Mouse (Mus musculus) limb, embryonic 15.5 days (tissue): ENCODE data around the gene Eif3k. TPM values are rescaled to one million over a fixed set of nuclear protein-coding genes. Genes with fewer than 3 reads are reported as not detected.

ENCODE experiments used
- ATAC-seq: fragments of 200-750 bp; cut with Nextera tagmentation; 2 replicates; pipeline ENCODE4 v1.8.0; 2017; ENCODE audit warnings: low read depth, moderate TSS enrichment; ENCODE audit not compliant: insufficient number of reproducible peaks, low FRiP score, low TSS enrichment
- H3K27ac ChIP-seq: fragments of 300-500 bp; sonication (generic); 2 replicates; pipeline ENCODE4 v1.5.1; 2015; ENCODE audit warnings: moderate library complexity, mild to moderate bottlenecking, inconsistent platforms
- H3K27me3 ChIP-seq: fragments of 300-500 bp; sonication (generic); 2 replicates; pipeline ENCODE4 v1.6.1; 2015; ENCODE audit warnings: inconsistent platforms
- H3K36me3 ChIP-seq: fragments of 300-500 bp; sonication (generic); 2 replicates; pipeline ENCODE4 v1.6.1; 2015; ENCODE audit warnings: inconsistent platforms
- H3K4me1 ChIP-seq: fragments of 300-500 bp; sonication (generic); 2 replicates; pipeline ENCODE4 v1.6.1; 2015; ENCODE audit warnings: inconsistent platforms
- H3K4me2 ChIP-seq: fragments of 300-500 bp; sonication (generic); 2 replicates; pipeline ENCODE4 v1.6.1; 2015; ENCODE audit warnings: mild to moderate bottlenecking, inconsistent platforms
- H3K4me3 ChIP-seq: fragments of 300-500 bp; sonication (generic); 2 replicates; pipeline ENCODE4 v1.5.1; 2015; ENCODE audit warnings: mild to moderate bottlenecking, inconsistent platforms
- H3K9ac ChIP-seq: fragments of 300-500 bp; sonication (generic); 2 replicates; pipeline ENCODE4 v1.6.1; 2015; ENCODE audit warnings: inconsistent platforms
- H3K9me3 ChIP-seq: fragments of 300-500 bp; sonication (generic); 2 replicates; pipeline ENCODE4 v1.6.1; 2016; ENCODE audit warnings: inconsistent platforms
- WGBS: fragments of 180-500 bp; shearing (Covaris S2); methylation state at CpG from one replicate; pipeline ENCODE4 v1.1.7; 2015; 5-methylcytosine and 5-hydroxymethylcytosine counted together
- polyA plus RNA-seq: library from polyadenylated mRNA; unstranded; fragments of >200 nt; fragmentation: Nextera tagmentation; extraction: Ambion mirVana; gene quantifications from 2 replicates; pipeline ENCODE4 v1.2.1, GENCODE M21; 2015

The Eif3k gene
- polyA plus RNA-seq, 1 experiment from 2014 or later = 387 TPM

DNA sequence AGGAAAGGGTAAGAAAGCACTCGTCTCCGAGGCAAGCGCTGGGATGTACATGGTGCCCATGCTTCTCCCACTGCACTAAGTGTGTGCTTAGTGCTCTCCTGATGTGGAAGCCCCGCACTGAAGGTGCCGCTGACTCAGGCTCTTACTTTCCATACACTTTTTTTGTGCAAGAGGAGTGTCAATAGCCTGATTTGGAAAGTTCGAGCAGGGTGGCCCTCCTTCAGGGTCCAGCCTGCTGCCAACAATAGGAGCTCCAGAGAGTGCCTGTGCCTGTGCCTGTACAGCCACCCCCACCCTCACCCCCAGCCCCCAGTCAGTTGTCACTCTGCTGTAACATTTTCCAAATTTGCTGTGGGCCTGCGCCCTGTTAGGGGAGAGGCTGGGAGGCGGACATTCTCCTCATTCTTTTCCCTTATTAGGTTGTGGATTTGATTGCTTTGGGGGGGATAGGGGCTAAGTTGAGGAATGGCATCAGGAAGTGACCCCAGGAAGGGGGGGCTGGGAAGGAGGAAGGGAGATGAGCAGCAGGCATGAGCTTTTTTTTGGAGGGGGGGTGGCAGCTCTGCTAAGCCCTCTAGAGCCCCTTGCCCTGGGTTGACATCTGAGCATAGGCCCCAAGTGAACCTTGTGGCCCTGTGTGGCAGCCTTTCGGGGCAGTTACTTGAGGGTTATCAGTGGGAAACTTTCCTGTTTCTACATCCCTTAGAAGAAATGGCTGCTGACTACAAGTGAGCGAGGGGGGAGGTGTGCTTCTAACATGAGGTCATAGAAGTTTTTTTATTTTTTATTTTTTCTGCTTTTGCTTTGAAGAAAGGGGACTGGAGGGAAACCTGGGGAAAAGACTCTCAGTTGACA, 36.0 kb downstream of the Eif3k start:
- Histone ChIP-seq H3K9me3 (no peaks in the 10 kb centered on the region), H3K4me1 (peaks cover 87% of the 10 kb centered on the region), H3K4me3 (no peak overlapping the region), H3K4me2 (peak overlapping the region; percentile 22), H3K36me3 (peaks cover 5% of the 10 kb centered on the region; the same call in 1 of the 2 replicates), H3K27ac (peak overlapping the region; percentile 93), H3K9ac (no peak overlapping the region), H3K27me3 (no peaks in the 10 kb centered on the region)
- ATAC-seq = peak; percentile 73
- WGBS = 12% methylated on average over 10 of the region's 10 CpGs

DNA sequence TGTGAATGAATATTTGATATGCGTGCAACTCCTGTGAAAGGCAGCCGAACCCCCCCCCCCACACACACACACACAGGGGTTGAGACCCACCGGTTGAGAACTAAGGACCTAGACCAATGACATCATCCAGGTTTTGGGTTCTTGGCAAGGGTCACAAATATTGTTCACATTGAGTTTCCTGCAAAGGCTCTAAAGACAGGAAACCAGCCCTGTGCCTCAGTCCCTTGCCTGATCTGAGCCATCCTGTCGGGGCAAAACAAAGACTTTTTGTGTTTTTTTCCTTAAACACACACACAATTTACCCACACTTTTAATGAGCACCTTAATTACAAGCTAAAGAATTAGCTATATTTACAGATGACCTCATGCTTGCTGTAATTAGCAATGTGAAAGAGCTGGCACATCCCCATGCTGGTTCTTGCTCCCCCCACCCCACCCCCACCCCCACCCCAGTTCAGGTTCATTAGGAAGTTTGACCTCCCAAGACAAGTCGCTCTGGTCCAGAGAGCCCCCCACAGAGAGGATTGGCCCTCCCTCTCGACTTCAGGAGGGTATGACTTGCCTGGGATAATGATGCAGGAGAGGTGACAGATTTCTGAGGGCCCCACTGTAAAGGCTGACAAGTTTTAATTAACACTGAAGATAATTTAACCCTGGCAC, 36.8 kb downstream of the Eif3k start:
- Histone ChIP-seq H3K36me3 (peaks cover 5% of the 10 kb centered on the region; the same call in 1 of the 2 replicates), H3K4me3 (no peak overlapping the region)
- ATAC-seq = no peak

DNA sequence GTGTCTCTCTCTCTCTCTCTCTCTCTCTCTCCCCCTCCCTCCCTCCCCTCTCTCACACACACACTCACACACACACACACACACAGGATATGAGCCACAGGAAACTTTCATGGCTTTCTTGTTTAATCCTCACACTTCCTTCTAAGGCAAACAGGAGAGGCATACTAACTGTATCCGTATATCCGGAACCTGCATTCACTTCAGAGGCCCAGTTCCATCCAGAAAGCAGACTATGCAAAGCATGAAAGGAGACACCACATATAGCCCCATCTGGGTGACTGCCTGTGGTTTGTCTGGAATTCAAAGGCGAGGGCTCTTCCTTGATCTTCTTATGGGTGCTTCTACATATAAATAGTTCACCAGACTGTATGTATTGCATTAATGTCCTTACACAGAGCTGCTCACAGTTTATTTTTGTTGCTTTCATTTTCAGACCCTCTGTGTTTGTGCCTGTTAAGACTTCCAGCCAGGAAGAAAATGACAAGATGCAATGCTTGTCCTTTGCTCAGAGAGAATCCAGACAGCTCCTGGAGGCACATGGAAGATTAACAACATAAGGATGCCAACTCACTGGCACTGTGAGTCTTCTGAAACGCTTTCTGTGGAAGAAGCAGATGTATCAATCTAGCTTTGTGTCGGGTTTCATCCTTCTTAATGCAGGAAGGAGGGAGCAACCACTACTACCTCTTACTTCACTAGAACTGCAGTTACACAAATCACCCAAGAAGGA, 38.0 kb downstream of the Eif3k start:
- H3K27me3 ChIP-seq = no peaks in the 10 kb centered on the region
- 40% methylated on average over 5 of the region's 5 CpGs for WGBS
- no peak for ATAC-seq
- H3K36me3 ChIP-seq = peaks cover 5% of the 10 kb centered on the region; the same call in 1 of the 2 replicates
- no peak overlapping the region for H3K4me3 ChIP-seq
- H3K9me3 ChIP-seq = no peaks in the 10 kb centered on the region
- H3K4me2 ChIP-seq = no peak overlapping the region
- H3K4me1 ChIP-seq = peaks cover 87% of the 10 kb centered on the region
- no peak overlapping the region for H3K9ac ChIP-seq
- peak overlapping the region; percentile 76 for H3K27ac ChIP-seq

More for the DNA sequence above, 36.8 kb downstream of the Eif3k start:
- peak overlapping the region; percentile 22; the same call in 1 of the 2 replicates for H3K4me2 ChIP-seq
- no peaks in the 10 kb centered on the region for H3K27me3 ChIP-seq
- H3K9me3 ChIP-seq = no peaks in the 10 kb centered on the region
- H3K27ac ChIP-seq = peak overlapping the region; percentile 93
- WGBS = 24% methylated on average over 6 of the region's 6 CpGs
- no peak overlapping the region for H3K9ac ChIP-seq
- peaks cover 87% of the 10 kb centered on the region for H3K4me1 ChIP-seq

DNA sequence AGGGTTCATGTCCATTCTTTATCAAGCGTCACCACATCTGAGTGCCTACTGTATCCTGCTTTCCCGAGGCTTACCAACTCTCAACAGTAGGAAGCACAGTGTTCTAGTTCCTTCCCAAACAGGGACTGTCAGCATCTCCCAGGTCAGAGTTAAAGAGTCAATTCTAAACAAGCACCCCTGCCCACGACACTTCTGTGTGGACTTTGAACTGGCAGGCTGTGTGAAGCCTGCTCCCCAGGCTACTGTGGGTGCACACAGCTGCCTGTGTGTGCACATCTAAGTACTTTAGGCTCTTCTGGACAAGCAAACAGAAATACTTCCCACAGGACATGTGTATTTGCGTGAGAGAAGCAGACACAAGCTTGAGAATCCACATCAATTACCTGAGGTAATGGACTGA, 40.1 kb downstream of the Eif3k start:
- H3K27ac ChIP-seq = peak overlapping the region; percentile 77
- H3K9ac ChIP-seq = no peak overlapping the region
- H3K4me2 ChIP-seq = no peak overlapping the region
- no peak for ATAC-seq
- H3K36me3 ChIP-seq = peaks cover 5% of the 10 kb centered on the region; the same call in 1 of the 2 replicates
- H3K4me1 ChIP-seq = peaks cover 78% of the 10 kb centered on the region
- H3K27me3 ChIP-seq = no peaks in the 10 kb centered on the region
- H3K4me3 ChIP-seq = no peak overlapping the region
- H3K9me3 ChIP-seq = no peaks in the 10 kb centered on the region
- WGBS = 69% methylated on average over 4 of the region's 4 CpGs

DNA sequence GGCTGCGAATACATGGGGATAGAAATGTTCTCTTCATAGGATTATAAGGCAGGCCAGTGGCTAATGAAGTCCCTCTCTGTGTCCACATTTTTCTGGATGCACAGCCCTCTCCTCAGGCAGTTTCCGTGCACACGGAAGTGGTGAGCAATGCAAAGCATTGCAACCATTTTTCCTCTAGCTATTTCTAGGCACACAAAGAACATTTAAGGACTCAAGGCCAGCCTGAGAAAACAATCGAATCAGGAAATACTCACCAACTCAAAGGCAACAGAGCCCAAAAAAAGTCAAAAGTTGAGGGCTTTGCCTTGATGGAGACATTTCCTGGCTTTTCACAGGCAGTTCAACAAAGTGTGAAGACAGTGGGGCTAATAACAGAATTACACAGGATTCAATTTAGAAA, 40.5 kb downstream of the Eif3k start:
- Histone ChIP-seq H3K27ac (peak overlapping the region; percentile 77), H3K4me3 (no peak overlapping the region), H3K27me3 (no peaks in the 10 kb centered on the region), H3K36me3 (peaks cover 5% of the 10 kb centered on the region; the same call in 1 of the 2 replicates), H3K4me2 (no peak overlapping the region), H3K4me1 (peaks cover 77% of the 10 kb centered on the region), H3K9ac (no peak overlapping the region), H3K9me3 (no peaks in the 10 kb centered on the region)
- 63% methylated on average over 4 of the region's 4 CpGs for WGBS
- no peak for ATAC-seq

DNA sequence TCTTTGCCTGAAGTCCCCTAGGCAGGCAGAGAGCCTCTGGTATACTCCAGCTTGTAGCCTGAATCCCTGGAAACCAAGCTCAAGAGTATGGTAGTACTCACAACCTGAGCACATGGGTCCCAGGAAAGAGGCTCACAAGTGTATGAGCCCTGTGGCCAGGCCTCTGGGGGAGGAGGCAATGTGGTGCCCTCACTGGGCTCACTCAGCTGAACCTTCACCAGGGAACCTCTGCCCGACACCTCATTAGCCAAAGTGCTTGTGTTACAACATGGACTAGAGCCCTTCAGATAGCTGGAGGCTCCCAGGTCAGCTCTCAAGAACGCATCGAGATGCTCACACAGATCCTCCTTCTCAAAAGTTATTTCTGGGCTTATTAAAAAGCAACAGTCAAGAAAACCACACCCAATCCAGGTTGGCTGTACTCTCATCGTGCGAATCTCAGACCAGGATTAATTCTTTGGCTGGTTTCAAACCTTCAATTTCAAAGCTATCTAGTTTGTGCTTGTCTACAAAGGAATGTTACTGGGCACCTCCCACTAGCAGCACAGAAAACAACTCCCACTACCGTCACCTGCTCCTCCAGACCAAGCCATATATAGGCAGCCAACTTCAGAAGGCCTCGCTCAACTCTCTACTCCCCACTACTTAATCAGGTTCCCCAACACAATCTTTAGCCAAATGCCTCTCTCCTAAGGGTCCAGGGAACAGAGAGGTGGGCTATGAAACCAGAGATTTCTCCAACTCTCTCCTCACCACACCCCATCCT, 42.1 kb downstream of the Eif3k start:
- Histone ChIP-seq H3K4me3 (no peak overlapping the region), H3K9me3 (no peaks in the 10 kb centered on the region), H3K4me1 (peaks cover 65% of the 10 kb centered on the region), H3K36me3 (peaks cover 12% of the 10 kb centered on the region), H3K27me3 (no peaks in the 10 kb centered on the region), H3K27ac (peak overlapping the region; percentile 77), H3K4me2 (no peak overlapping the region), H3K9ac (no peak overlapping the region)
- no peak for ATAC-seq
- WGBS = 68% methylated on average over 7 of the region's 7 CpGs

DNA sequence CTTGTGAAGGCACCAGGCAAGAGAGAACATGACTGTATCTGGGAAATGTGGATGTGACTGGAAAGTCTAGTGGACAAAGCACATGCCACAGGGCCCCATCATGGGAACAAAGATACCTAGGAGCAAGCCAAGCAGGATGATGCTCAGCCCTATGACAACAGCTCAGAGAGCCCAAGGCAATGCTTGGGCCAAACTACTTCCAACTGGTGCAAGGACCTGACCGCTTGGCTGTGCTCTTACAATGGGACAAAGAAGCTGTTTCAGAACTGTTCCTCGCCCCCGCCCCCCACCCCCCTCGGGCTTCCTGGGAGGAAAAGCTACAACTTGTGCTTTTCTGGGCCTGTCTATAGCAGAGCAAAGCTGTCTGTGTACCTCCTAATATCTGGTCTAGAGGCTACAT, 43.0 kb downstream of the Eif3k start:
- H3K36me3 ChIP-seq = peaks cover 10% of the 10 kb centered on the region
- H3K4me3 ChIP-seq = no peak overlapping the region
- WGBS = 73% methylated on average over 4 of the region's 4 CpGs
- H3K9ac ChIP-seq = no peak overlapping the region
- H3K27me3 ChIP-seq = no peaks in the 10 kb centered on the region
- ATAC-seq = no peak
- H3K4me2 ChIP-seq = no peak overlapping the region
- no peaks in the 10 kb centered on the region for H3K9me3 ChIP-seq
- H3K4me1 ChIP-seq = peaks cover 65% of the 10 kb centered on the region
- H3K27ac ChIP-seq = peak overlapping the region; percentile 77

DNA sequence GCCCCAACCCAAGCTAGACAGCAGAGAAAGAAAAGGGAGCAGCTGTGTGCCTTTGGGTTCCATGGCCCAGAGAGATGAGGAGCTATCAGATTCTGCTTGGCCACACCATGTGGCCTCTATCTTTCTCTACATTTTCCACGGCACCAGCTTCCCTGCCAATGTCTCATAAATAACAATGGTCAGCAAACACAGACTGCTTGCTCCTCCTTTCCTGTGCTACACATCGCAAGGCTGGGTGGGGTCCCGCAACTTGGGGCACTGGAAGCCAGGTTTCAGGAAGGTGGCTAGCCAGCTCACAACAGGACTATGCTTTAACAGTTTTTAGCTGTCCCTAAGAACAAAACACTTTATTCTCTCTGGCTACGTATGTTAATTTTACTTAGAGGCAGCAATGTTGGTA, 44.9 kb downstream of the Eif3k start:
- H3K9ac ChIP-seq = no peak overlapping the region
- peak overlapping the region; percentile 52 for H3K27ac ChIP-seq

DNA sequence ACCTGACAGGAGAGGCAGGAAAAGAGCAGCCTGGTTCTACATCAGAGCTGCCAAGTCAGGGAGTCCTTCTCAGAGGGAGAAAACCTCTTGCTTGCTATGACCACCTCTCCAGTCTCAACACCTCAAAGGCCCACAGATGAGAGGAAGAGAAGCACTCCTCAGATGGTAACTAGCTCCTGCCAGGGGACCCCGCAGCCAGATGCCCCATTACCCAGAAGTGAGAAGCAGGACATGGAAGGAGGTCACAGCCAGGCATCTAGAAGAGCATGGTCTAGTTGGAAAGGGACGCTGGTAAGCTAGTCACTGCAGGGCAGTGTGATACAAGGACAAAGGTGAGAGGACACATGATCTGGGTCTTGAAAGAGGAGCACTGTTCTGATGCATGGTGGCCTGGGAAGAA, 47.8 kb downstream of the Eif3k start:
- H3K9me3 ChIP-seq = no peaks in the 10 kb centered on the region
- H3K27me3 ChIP-seq = no peaks in the 10 kb centered on the region
- peaks cover 8% of the 10 kb centered on the region; the same call in 1 of the 2 replicates for H3K36me3 ChIP-seq
- H3K4me2 ChIP-seq = no peak overlapping the region
- no peak overlapping the region for H3K4me3 ChIP-seq
- H3K9ac ChIP-seq = no peak overlapping the region
- 88% methylated on average over 2 of the region's 2 CpGs for whole genome bisulfite sequencing
- H3K4me1 ChIP-seq = peaks cover 61% of the 10 kb centered on the region
- no peak overlapping the region for H3K27ac ChIP-seq
- no peak for ATAC-seq

More for the DNA sequence above, 44.9 kb downstream of the Eif3k start:
- H3K4me3 ChIP-seq = no peak overlapping the region
- peaks cover 62% of the 10 kb centered on the region for H3K4me1 ChIP-seq
- no peak overlapping the region for H3K4me2 ChIP-seq
- H3K9me3 ChIP-seq = no peaks in the 10 kb centered on the region
- 57% methylated on average over 4 of the region's 4 CpGs for WGBS
- H3K36me3 ChIP-seq = peaks cover 8% of the 10 kb centered on the region; the same call in 1 of the 2 replicates
- no peak for ATAC-seq
- H3K27me3 ChIP-seq = no peaks in the 10 kb centered on the region

DNA sequence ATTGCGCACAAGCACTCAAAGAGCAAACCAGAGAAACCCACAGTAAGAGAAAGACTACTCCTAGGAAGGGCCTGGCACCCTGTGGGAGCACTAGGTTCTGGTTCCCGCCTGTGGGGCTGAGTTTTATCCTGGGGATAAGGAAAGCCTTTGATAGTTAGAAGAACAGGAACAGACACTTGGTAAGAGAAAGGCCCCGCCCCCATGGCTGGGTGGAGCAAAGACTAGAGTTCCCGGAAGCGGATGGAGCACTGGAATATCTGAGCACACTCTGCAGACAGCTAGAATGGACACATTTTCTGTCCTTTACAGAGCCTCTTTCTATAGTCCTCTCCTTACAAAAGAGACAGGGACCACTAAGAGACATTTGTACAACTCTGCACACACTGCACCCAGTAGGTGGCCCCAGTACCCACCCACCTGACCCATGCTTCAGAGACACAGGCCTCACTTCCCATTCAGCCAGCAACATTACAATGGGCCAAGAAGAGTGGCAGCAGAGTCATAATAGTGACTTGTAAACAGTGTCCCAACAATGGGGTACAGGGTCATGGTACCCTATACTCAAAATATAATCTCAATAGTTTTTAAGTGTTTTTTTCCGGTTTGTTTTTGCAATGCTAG, 49.1 kb downstream of the Eif3k start:
- H3K27me3 ChIP-seq = no peaks in the 10 kb centered on the region
- no peak overlapping the region for H3K9ac ChIP-seq
- no peak overlapping the region for H3K4me2 ChIP-seq
- H3K9me3 ChIP-seq = no peaks in the 10 kb centered on the region
- peaks cover 56% of the 10 kb centered on the region for H3K4me1 ChIP-seq
- H3K36me3 ChIP-seq = peaks cover 10% of the 10 kb centered on the region; the same call in 1 of the 2 replicates
- peak overlapping the region; percentile 83 for H3K27ac ChIP-seq
- ATAC-seq = no peak
- no peak overlapping the region for H3K4me3 ChIP-seq
- 69% methylated on average over 6 of the region's 6 CpGs for WGBS

DNA sequence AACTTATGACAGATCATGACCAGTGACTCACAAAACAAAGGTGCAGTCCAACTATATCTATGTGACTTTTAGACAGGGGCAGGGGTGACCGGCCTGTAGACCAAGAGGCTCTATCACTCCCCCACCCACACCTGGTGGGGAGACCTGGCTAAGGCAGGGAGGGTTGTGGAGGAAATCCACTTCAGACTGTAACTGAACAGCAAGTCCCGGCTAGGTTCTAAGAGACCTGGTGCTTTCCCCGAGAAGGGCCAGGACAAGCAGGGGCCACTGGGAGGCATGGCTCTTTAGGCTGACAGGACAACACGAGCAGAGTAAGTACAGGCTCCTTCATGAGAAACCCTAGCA, 50.0 kb downstream of the Eif3k start:
- no peak for ATAC-seq

More for the DNA sequence above, 50.0 kb downstream of the Eif3k start:
- Histone ChIP-seq H3K9ac (no peak overlapping the region), H3K4me1 (peaks cover 49% of the 10 kb centered on the region), H3K36me3 (peaks cover 10% of the 10 kb centered on the region; the same call in 1 of the 2 replicates), H3K9me3 (no peaks in the 10 kb centered on the region), H3K27ac (peak overlapping the region; percentile 83), H3K4me3 (no peak overlapping the region), H3K27me3 (no peaks in the 10 kb centered on the region), H3K4me2 (no peak overlapping the region)
- whole genome bisulfite sequencing = 79% methylated on average over 4 of the region's 4 CpGs
